Mouse (Mus musculus) liver, adult 2 months (tissue): ENCODE results near the gene Plaur.

Experiments
- CTCF ChIP-seq: fragments of 200-500 bp; IDR thresholded peaks from 2 replicates; pipeline ENCODE4 v1.5.1; 2011; ENCODE audit warnings: low read depth, low read length, control low read depth
- POLR2A ChIP-seq: fragments of 200-500 bp; IDR thresholded peaks from 2 replicates; pipeline ENCODE4 v1.6.1; 2011; ENCODE audit warnings: low read length, control low read depth; ENCODE audit not compliant: insufficient read depth; ENCODE audit errors: extremely low read depth

DNA sequence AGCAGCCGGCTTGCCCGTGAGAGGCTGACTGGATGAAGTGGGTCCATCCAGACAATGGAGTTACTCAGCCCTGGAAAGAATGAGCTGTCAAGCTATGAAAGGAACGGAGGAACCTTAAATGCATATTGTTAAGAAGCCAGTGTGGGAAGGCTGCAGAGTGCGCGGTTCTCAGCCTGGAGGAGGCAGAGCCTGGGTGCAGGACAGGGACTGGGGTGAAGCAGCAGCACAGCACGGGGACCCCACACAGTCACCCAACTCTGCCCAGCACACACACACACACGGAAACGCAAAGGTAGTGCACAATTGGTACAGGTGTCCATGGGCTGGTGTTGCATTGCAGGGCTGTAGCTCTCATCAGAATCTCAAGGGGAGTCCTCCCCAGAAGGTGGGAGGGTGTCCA lies 42.7 kb upstream of the Plaur start:
- TF ChIP-seq CTCF, result no peak
- TF ChIP-seq POLR2A, result no peak
